Mouse (Mus musculus): ENCODE results near the gene Gm10840.

Gm10840 gene

GRCm38 (mm10) chr11:106201337-106202122 lies 40.9 kb downstream of the Gm10840 start:
- DNase-seq: no peak

- DNase-seq: no peak
Measured at GRCm38 (mm10) chr11:106202123-106202465, 41.4 kb downstream of the Gm10840 start, which contains the start of gene Strada. Strada (minus strand) TSS chr11:106202168.
